Mouse (Mus musculus) thymus, adult 2 months (tissue): Measurements from ENCODE around the gene Ubl4b.

Source experiments
- CTCF ChIP-seq: fragments of 200-500 bp; IDR thresholded peaks from 2 replicates; pipeline ENCODE4 v1.5.1; 2012; ENCODE audit warnings: mild to moderate bottlenecking, control low read depth, low read length, moderate library complexity, borderline replicate concordance; ENCODE audit not compliant: control insufficient read depth, poor library complexity, insufficient read depth; ENCODE audit errors: extremely low read depth
- POLR2A ChIP-seq: fragments of 200-500 bp; IDR thresholded peaks from 2 replicates; pipeline ENCODE4 v1.6.1; 2012; ENCODE audit warnings: mild to moderate bottlenecking, low read length, control low read depth, moderate library complexity; ENCODE audit not compliant: control insufficient read depth, poor library complexity, insufficient read depth; ENCODE audit errors: extremely low read depth

DNA sequence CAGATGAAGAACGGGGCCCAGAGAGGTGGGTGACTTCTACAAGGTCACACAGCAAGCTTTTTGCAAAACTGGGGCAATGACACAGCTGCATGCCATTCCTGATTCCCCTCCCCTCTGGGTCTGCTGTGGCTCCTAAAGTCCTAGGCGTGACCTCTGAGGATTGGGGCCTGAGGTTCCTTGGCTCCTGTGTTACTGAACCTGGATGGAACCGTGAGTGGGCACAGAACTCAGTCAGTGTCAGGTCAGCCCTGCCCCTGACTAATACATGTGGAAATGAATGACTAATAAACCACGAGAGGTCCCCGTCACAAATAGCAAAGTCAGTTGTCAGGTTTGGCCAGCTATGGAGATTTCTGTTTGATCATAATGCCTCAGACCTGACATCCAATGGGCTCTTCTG is 25.7 kb downstream of the Ubl4b start:
- no peak for TF ChIP-seq CTCF
- no peak for TF ChIP-seq POLR2A
